Mouse (Mus musculus): Measurements from ENCODE around the gene Homer2.

Homer2 gene

GRCm38 (mm10) chr7:81707471-81708140 is at the start of gene Homer2:
TSS of gene Homer2 (minus strand) at chr7:81707527.
- no peak for DNase-seq (ENCODE audit: inconsistent ontology term)

- DNase-seq (ENCODE audit: inconsistent ontology term): no peak
These were observed 40.6 kb upstream of the Homer2 start for GRCm38 (mm10) chr7:81747956-81748355.

- peak; percentile 74 for DNase-seq (ENCODE audit: inconsistent ontology term)
These were observed 36.8 kb upstream of the Homer2 start for GRCm38 (mm10) chr7:81744145-81744544.

- no peak for DNase-seq (ENCODE audit: inconsistent ontology term)
These were observed 32.7 kb upstream of the Homer2 start for GRCm38 (mm10) chr7:81740010-81740409.

- DNase-seq (ENCODE audit: inconsistent ontology term): no peak
These were observed 31.5 kb upstream of the Homer2 start for GRCm38 (mm10) chr7:81738720-81739385.

GRCm38 (mm10) chr7:81735300-81736048 is 28.1 kb upstream of the Homer2 start:
- DNase-seq (ENCODE audit: inconsistent ontology term): no peak

GRCm38 (mm10) chr7:81732183-81733089 is 25.1 kb upstream of the Homer2 start:
- DNase-seq (ENCODE audit: inconsistent ontology term): no peak

- no peak for DNase-seq (ENCODE audit: inconsistent ontology term)
These were observed 23.9 kb upstream of the Homer2 start for GRCm38 (mm10) chr7:81731181-81731651.

- DNase-seq (ENCODE audit: inconsistent ontology term): no peak
These were observed 22.5 kb upstream of the Homer2 start for GRCm38 (mm10) chr7:81729787-81730186.

GRCm38 (mm10) chr7:81727716-81728115 is 20.4 kb upstream of the Homer2 start:
- DNase-seq (ENCODE audit: inconsistent ontology term): no peak

GRCm38 (mm10) chr7:81726728-81727005 is 19.3 kb upstream of the Homer2 start:
- DNase-seq (ENCODE audit: inconsistent ontology term): no peak

GRCm38 (mm10) chr7:81725986-81726727 is 18.8 kb upstream of the Homer2 start:
- no peak for DNase-seq (ENCODE audit: inconsistent ontology term)

GRCm38 (mm10) chr7:81723851-81724250 is 16.5 kb upstream of the Homer2 start:
- DNase-seq (ENCODE audit: inconsistent ontology term): no peak

GRCm38 (mm10) chr7:81721271-81721670 is 13.9 kb upstream of the Homer2 start:
- DNase-seq (ENCODE audit: inconsistent ontology term): no peak

- DNase-seq (ENCODE audit: inconsistent ontology term): no peak
These were observed 11.9 kb upstream of the Homer2 start for GRCm38 (mm10) chr7:81719216-81719661.

- DNase-seq (ENCODE audit: inconsistent ontology term): no peak
These were observed 11.3 kb upstream of the Homer2 start for GRCm38 (mm10) chr7:81718657-81719056.

GRCm38 (mm10) chr7:81710166-81710565 is 2.8 kb upstream of the Homer2 start:
- DNase-seq (ENCODE audit: inconsistent ontology term): no peak

GRCm38 (mm10) chr7:81708165-81708564 is 838 bp upstream of the Homer2 start:
- DNase-seq (ENCODE audit: inconsistent ontology term): no peak

GRCm38 (mm10) chr7:81706416-81707391 is 623 bp downstream of the Homer2 start:
- DNase-seq (ENCODE audit: inconsistent ontology term): peak; percentile 50

GRCm38 (mm10) chr7:81706027-81706415 is 1.3 kb downstream of the Homer2 start:
- DNase-seq (ENCODE audit: inconsistent ontology term): no peak
